Mouse (Mus musculus) Muller cell, postnatal 12 days (primary cell): Measurements from ENCODE around the gene Cited1.
"Not testable (repeated sequence)": the region's sequence is repeated elsewhere in the genome, so short reads cannot be mapped to it uniquely, and the experiment has no call there.

Source experiments
- DNase-seq: peaks from one replicate; pipeline ENCODE4 v3.0.0-alpha.2; 2015; ENCODE audit errors: inconsistent ontology term

The Cited1 gene

DNA sequence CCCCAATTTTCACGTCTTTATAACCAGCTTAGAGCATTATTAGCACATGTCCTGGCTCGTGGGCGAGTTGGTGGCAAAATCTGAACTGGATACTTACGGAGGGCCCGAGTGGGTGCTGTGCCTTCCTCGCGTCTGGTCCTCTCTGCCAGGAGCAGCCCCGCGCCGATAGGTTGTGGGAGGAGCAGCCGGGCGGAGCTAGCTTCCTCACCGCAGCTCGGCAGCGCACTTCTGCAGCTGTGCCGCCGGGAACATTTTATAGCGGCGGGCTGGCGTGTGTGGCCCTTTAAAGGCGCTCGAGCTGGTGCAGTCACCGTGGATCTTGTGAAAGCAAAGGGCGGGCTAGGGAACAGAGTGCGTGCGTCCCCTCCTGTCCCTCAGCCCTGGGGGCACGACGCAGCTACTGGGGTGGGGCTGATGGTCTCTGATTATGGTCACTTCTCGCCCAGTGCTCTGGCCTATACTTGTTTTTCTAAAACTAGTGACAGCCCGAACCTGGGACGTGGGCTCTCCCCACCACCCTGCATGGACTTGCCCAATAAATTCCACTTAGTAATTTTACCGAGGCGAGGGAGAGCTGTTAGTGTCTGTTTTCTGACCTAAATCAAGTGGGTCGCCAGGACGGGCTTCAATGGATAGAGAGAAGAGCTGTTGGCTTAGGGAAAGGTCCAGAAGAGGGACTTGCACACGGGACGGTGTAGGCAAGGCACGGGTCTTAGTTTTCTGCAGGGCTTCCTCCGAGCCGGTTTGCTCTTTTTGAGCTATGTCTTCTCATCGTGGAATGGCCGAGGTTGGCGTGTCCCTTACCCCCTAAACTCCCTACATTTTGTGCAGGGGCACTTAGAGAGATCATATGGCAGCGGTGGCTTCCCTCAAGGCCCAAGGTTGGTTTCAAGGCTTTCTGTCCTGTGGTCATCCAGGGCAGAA is at the start of gene Cited1:
Gene Cited1, minus strand, starts transcription at position 245 of the 924 bp plus-strand sequence.
- peak; percentile 73 for DNase-seq

DNA sequence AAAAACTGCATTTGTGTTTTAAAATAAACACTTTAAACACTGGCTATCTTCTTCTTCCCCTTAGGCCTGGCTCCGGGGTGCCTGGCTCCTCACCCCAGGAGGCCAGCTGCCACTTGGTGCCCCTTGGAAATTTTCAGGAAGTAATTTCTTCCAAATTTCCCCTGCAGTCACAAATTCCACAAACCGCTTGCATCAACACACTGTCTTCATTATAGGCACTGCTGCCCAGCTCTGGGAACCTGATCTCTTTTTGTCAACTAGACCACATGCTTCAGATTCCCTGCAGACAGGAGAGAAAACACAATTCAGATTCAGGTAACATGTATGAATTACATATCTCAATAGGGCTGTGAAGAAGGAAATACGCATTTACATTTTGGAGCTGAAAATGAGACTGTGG is 32.9 kb upstream of the Cited1 start:
- DNase-seq, result no peak

DNA sequence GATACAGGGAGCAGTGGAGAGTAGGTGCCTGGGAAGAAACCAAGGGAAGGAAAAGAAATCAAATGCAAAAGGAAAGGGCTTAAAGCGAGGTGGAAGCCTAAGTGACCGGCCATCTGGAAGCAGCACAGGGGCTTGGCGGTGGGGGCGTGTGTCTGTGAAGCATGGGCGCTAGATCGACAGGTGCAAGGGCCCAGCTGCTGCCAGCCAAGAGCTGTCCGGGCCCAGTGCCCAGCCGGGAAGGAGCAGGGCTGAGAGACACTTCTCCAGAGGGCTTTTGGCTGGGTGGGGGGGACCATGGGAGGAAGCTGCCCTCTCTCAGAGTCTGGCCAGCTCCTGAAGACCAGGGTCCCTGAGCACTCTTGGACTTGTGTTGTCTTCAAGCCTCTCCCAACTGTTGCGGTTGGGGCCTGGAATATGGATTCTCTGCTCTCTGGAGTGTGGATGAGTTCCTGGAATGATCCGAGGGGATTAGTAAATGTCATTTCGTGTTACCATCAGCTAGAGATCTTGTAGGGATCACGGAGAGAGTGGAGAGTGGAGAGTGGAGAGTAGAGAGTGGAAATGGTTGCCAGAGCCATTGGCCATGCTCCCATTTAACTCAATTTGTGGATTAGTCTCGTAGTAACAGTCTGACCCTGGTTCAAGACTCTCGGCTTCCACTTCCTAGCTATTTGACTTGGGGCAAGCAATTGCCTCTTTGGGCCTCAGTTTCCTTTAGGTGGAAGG is 10.8 kb upstream of the Cited1 start:
- DNase-seq, result no peak

DNA sequence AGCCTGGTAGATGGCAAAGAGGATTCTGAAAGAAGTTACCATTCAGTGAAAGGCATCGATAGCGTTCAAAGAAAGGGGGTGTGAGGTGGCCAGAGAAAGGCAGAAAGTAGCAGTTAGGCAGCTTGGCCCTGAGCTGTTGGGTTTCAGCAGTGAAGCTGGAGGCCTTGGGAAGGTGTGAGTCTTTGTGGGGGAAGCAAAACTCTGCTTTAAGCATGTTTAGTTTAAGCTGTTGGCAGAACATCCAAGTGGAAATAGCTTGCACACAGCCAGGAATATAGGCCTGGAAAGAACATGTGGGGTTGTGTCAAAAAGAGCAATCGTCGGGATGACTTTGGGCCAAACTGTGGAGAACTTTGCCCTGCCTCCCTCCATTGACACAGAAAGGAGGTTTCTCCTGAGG is 7.8 kb upstream of the Cited1 start:
- DNase-seq, result no peak

DNA sequence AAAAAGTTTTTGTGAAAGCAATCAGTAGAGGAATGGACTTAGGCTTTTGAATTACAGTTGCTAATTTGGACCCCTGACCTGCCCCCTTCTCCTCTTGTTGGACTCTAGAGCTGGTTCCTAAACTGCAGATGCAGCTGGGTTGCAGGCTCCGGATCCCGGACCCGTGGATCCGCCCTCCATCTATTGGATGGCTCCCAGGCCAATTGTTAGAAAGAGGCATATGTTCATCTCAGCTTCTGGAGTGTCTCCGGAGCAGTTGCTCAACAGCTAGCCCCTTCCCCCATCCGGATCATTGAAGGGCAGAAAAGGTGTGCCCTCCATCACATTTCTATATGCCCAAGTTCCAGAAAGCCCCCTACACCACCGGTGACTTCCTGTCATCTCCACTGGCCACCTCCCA is 1.9 kb upstream of the Cited1 start:
- DNase-seq, result peak; percentile 27

DNA sequence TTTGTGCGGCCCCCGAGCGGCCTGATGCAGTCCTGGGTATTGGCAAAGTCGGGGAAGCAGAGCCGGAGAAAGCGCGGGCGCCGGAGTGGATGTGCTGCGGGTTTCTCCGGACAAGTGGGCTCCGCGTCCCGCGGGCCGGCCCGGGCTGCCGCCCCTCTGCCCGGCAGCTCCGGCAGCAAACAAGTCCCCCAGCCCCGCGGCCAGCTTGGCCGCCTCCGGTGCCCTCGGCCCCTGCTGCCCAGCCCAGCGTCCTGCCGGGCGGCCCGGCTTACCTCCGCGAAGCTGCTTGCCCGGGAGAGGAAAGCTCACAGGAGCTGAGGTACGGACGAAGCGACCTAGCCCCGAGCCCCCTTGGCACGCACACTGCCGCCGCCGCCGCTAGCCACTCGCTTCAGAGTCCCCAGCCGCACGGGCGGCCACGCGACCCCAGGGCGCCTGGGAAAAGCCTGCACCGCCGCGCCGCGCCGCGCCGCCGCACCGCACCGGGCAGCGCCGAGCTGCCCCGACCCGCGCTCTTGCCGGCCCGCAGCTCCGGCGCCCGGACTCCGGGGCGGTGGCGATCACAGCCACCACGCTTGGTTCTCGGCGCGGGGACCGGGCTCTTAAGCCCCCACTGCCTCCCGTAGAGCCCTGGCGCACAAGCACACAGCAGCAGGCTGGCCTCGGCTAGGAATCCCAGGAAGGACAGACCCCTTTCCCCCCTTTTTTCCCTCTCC is 602 bp downstream of the Cited1 start:
- peak; percentile 31 for DNase-seq

DNA sequence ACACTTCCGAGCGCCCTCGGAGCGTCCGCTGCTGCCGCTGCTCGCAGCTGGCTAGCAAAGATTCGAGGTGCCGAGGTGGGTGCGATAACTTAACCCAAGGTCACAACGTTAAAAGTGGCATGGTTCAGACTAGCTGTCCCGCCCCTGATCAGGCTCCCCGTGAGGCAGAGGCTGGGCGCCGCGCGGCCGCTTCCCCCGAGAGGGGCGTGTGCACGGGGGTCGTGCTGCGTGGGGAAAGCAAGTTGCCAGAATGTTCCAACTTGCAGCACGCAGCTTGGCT is 1.1 kb downstream of the Cited1 start:
- DNase-seq, result no peak

DNA sequence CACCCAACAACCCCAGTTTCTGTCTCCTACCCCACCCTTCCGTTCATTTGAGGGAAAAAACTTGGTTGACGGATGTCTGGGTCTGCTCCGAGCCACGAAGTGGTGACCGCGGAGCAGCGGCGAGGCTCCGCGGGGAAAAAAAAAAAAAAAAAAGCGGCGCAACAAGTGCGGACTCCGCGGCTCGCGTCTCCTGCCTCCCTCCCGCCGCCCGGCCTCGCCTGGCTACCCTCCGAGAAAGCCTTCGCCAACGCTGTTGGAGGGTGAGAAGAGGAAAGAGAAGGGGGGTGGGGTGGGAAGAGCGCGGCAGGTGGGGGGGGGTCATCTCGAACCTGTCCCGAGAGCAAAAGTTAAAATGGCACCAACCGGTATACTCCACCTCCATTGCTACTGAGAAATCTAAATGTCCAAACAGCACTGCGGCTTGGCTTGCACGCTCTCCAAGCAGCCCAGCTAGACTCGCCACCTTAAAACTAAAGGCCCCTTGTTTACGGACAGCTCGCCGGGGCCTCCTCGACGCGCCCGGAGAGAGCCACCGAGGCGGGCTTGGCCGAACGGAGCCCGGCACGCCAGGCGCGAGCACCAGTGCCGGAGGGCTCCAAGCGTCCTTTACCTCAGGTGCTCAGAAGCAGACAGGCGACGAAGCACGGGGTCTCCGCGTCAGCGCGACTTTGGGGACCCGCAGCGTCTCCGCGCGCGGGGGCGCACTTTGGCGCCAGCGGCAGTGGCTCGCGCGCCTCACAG is 1.7 kb downstream of the Cited1 start:
- DNase-seq, result peak; percentile 16

DNA sequence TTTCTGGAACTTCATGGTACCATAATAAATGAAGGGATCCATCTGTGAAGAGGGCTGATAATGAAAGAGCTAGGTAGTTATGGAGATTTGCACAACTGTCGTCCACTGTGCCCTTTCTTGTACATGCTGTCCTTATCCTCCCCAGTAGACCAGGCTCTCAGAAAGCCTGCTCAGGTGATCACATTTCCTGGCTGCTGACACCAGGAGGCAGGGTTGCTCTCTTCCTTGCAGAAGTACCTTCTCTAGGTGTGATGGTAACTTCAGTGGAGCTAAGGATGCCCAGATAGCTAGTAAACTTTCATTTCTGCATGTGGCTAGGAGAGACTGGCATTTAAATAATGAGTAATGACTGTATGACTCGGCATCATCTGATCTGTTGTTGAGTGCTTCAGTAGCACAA is 7.6 kb downstream of the Cited1 start:
- no peak for DNase-seq

DNA sequence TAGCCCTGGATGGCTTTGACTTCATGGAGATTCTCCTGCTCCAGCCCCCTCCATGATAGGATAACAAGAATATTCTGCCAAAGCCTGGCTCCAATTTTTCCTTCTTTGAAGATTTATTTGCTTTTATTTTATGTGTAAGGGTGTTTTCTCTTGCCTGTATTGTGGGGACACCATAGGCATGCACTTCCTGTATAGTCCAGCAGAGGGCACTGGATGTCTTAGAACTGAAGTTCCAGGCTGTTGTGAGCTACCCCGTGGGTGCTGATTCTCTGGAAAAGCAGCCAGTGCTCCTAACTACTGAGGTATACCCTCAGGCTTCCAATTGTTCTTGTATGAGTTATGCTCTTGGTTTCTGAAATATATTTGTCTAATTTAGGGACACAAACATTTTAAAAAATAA is 32.9 kb downstream of the Cited1 start:
- no peak for DNase-seq

DNA sequence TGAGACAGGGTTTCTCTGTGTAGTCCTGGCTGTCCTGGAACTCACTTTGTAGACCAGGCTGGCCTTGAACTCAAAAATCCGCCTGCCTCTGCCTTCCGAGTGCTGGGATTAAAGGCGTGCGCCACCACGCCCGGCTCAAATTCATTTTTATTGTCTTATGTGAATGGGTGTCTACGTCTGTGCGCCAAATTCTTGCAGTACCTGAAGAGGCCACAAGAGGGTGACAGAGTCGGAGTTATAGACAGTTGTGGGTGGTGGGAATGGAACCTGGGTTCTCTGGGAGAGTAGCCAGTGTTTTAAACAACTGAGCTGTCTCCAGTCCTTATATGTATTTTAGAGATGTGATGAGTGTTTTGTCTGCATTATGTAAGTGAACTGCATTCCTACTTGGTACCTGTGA is 36.6 kb downstream of the Cited1 start:
- DNase-seq, result not testable (repeated sequence)
